Mouse (Mus musculus): ENCODE measurements around the gene 4933414I15Rik.

4933414I15Rik gene

GRCm38 (mm10) chr11:50943506-50943905, at the start of gene 4933414I15Rik:
Gene 4933414I15Rik (minus strand): TSS chr11:50943765.
- in situ Hi-C loops (cut with MboI, MseI): loop anchor here (5.0 kb wide), 1 partner anchor 89 kb away; no protein-coding TSS in a partner anchor

DNA sequence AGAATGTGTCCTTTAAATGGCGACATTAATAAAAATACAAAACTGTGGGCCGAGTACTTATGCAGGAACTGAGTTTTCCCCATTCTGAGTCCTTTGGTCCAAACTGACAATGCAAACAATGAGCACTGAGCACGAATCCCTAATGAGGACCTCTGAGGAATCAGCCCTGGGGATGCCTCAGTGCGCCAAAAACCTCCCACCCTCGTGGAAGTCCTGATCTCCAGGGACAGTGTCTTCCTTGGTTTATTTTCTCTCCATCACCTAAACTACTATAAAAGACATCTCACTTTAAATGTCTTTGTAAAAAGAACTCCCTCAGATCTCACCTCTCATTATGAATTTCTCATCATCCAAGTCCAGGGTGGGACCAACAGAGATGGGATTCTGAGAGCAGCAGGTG, 38.1 kb upstream of the 4933414I15Rik start, which contains the start of gene Olfr1377:
TSS of gene Olfr1377 (plus strand) at position 301 of the 400 bp plus-strand sequence.
- in situ Hi-C loops (cut with MboI, MseI): no loop called here

DNA sequence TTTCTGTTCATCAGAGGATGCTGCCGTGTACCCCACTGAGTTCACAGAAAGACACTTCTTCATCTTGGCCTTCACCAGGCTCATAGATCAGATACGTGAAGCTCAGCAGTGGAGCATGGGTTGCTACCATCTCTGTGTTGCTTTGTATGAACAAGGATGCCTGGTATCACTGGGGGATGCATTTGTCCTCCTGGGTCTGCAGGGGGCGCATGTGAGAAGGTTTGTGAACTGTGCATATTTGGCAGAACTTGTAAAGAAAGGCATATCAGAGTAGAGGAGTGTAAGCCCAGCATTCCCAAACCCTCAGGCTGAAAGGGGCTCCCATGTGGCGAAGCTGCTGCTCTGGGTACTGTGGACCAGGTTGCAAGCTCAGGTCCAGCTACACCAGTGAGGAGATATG, 33.7 kb upstream of the 4933414I15Rik start:
- in situ Hi-C loops (cut with MboI, MseI): no loop called here

DNA sequence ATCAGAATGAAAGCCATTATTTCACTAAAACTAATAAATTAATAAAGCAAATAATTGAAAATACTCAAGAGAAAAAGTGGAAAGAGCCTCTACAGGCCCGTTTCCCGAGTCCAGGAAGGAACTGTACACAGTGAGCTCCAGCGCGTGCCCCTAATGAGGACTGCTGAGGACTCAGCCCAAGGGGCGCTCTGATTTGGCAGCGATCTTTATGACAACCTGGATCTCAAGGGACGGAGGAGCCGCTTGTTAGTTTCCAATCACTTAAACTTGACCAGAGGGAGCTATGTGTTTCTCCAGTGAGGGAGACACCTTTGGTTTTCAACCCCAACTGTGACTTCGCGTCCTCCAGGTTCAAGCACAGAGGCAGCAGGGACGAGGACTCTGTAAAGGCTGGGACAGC, 22.7 kb upstream of the 4933414I15Rik start, which contains the start of gene Olfr1378:
TSS of gene Olfr1378 (plus strand) at position 301 of the 400 bp plus-strand sequence.
- in situ Hi-C loops (cut with MboI, MseI): no loop called here

- in situ Hi-C loops (cut with MboI, MseI): no loop called here
Observed at GRCm38 (mm10) chr11:50964886-50965285, 21.3 kb upstream of the 4933414I15Rik start.

DNA sequence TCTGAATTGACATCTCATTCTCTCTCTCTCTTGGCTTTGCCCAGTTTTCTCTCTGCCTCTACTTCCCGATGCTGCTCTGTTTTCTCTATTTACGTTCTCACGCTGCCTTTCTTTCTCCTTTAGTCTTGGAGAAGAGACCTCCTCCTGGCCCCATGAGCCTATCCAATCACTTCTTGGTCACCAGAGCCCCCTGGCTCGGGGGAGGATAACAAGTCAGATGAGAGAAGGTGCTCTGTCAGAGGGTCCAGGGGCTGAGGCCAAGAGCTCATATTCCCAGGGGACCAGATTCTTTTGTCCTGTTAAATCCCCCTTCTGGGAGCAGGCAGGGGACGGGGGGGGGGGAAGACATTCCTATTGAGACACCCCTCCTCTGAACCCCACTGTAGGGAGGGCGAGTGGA, 10.1 kb upstream of the 4933414I15Rik start, which contains the start of gene Prop1:
TSS of gene Prop1 (minus strand) at position 101 of the 400 bp plus-strand sequence.
- in situ Hi-C loops (cut with MboI, MseI): no loop called here

DNA sequence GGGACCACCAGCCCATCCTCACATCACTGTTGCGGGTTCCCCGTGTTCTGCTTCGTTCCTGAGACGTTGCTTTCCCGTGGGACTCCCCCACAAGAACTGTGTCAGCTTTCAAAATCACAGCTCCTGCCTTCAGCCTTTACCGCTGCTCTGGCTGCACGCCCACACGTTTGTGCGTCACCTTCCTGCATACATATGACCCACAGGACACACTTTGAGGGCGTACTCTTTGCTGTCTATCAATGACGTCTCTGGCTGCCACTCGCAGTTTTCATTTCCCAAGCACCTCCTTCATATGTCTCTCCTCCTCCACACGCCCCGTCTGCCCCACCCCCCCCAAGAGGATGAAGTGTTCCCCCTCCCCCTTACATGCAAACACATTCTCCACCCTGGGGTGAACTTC, 8.7 kb upstream of the 4933414I15Rik start:
- in situ Hi-C loops (cut with MboI, MseI): no loop called here

DNA sequence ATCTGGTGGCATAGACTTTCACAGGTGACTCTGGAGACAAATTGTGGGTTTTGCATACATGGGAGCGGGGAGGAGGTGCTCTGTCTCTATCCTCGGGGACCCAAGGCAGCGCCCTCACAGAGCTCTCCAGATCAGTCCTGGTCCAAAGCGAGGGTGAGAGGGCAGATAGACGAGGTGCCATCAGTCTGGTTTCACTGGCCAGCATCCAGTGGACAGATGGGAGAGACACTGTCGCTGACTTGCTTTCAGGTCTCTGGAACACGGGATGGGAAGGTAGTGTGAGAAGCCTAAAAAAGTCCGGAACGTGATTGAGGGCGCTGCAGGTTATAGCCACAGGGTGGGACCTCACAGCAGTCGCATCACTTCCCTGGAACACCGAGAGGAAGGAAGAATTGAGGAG, 1.2 kb downstream of the 4933414I15Rik start:
- in situ Hi-C loops (cut with MboI, MseI): loop anchor here (5.0 kb wide), 1 partner anchor 90 kb away; no protein-coding TSS in a partner anchor

GRCm38 (mm10) chr11:50939621-50940366, 3.8 kb downstream of the 4933414I15Rik start:
- in situ Hi-C loops (cut with MboI, MseI): loop anchor here (5.0 kb wide), 1 partner anchor 93 kb away; no protein-coding TSS in a partner anchor

- in situ Hi-C loops (cut with MboI, MseI): no loop called here
Observed at GRCm38 (mm10) chr11:50938435-50938834, 5.1 kb downstream of the 4933414I15Rik start.

GRCm38 (mm10) chr11:50932040-50932439, 11.5 kb downstream of the 4933414I15Rik start:
- in situ Hi-C loops (cut with MboI, MseI): no loop called here

GRCm38 (mm10) chr11:50931451-50931866, 12.1 kb downstream of the 4933414I15Rik start, which contains the start of gene Zfp354b:
Gene Zfp354b (minus strand): TSS chr11:50931633.
- in situ Hi-C loops (cut with MboI, MseI): no loop called here

GRCm38 (mm10) chr11:50931021-50931420, 12.5 kb downstream of the 4933414I15Rik start:
- in situ Hi-C loops (cut with MboI, MseI): no loop called here

GRCm38 (mm10) chr11:50930469-50931014, 13.0 kb downstream of the 4933414I15Rik start:
- in situ Hi-C loops (cut with MboI, MseI): no loop called here

- in situ Hi-C loops (cut with MboI, MseI): loop anchor here (10.0 kb wide), 1 partner anchor 349 kb away; the partner anchor contains the start of genes BC049762 and Clk4
Observed at GRCm38 (mm10) chr11:50915671-50916320, 27.8 kb downstream of the 4933414I15Rik start, which contains the start of gene Zfp2. Gene Zfp2 (minus strand): TSS chr11:50916165.

DNA sequence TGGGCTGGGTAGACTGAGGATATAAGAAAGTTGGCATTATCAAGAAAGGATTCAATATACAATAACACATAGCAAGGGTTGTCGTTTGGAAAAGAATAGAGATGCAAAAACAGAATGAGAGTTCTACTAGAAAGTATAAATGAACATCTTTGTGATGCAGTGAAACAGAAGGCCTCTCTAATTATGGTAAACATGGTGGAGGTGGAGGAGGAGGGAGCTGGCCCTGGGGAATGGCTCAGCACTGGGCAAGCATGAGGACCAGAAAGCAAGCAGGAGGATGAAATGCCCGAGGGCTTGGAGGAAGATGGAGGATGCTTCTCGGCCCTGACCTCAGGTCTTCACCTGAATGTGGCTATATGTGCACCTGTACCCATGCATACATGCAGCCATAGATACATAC, 29.1 kb downstream of the 4933414I15Rik start:
- in situ Hi-C loops (cut with MboI, MseI): loop anchor here (10.0 kb wide), 1 partner anchor 350 kb away; the partner anchor contains the start of genes BC049762 and Clk4

DNA sequence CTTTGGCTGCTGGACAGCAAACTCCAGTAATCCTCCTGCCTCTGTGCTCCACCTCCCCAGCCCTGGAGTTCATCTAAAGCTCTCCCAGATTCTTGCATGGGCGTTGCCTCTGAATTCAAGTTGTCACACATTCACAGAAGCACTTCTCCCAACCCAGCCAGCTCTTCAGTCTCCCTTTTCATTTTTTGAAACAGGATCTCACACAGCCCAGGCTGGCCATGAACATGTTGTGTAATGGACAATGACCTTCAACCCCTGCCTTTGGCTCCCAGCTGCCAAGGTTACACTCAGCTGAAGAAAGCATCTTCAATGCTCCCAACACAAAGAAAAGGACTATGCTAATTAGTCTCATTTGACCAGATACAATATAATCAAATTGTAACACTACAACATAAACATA, 30.3 kb downstream of the 4933414I15Rik start:
- in situ Hi-C loops (cut with MboI, MseI): loop anchor here (10.0 kb wide), 1 partner anchor 352 kb away; the partner anchor contains the start of genes BC049762 and Clk4

DNA sequence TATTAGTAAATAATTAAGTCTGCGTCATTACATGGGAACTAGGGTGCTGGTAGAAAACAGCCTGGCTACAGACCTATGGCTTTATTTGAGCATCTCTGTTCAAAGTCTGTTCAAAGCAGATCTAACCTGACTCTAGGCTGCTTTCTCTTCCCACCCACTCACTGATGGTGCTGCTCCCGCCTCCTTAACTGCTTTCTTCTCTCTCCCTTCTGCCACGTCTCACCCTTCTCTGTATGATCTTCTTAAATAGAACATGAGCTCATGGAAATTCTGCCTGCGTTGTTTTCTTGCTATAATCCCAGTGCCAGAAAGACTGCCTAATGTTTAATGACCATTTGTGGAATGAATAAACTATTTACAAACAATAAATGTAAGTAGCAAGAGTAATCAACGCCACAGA, 35.4 kb downstream of the 4933414I15Rik start:
- in situ Hi-C loops (cut with MboI, MseI): no loop called here

DNA sequence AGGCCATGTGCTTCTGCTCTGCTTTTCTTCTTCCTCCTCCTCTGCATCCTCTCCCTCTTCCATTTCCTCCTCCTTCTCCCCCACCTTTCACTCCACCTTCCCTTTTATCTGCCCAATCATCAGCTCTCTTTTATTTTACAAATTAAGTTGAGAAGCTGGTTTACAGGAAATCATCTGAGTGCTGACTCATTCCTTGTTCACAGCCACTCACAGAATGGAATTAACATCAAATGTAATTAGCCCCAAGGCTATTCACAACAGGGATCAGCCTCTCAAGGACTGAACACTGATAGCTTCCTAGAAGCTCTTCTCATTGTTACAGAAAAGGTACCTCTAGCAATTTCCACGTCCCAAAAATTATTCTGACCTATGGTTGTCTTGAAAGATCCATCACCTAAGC, 46.2 kb downstream of the 4933414I15Rik start:
- in situ Hi-C loops (cut with MboI, MseI): no loop called here

GRCm38 (mm10) chr11:50892441-50892840, 51.1 kb downstream of the 4933414I15Rik start:
- in situ Hi-C loops (cut with MboI, MseI): no loop called here
